Mouse (Mus musculus) thymus, adult 2 months (tissue): ENCODE data around the gene Sgcd.

Experiments
- CTCF ChIP-seq: fragments of 200-500 bp; IDR thresholded peaks from 2 replicates; pipeline ENCODE4 v1.5.1; 2012; ENCODE audit warnings: mild to moderate bottlenecking, control low read depth, low read length, moderate library complexity, borderline replicate concordance; ENCODE audit not compliant: control insufficient read depth, poor library complexity, insufficient read depth; ENCODE audit errors: extremely low read depth
- POLR2A ChIP-seq: fragments of 200-500 bp; IDR thresholded peaks from 2 replicates; pipeline ENCODE4 v1.6.1; 2012; ENCODE audit warnings: mild to moderate bottlenecking, low read length, control low read depth, moderate library complexity; ENCODE audit not compliant: control insufficient read depth, poor library complexity, insufficient read depth; ENCODE audit errors: extremely low read depth

DNA sequence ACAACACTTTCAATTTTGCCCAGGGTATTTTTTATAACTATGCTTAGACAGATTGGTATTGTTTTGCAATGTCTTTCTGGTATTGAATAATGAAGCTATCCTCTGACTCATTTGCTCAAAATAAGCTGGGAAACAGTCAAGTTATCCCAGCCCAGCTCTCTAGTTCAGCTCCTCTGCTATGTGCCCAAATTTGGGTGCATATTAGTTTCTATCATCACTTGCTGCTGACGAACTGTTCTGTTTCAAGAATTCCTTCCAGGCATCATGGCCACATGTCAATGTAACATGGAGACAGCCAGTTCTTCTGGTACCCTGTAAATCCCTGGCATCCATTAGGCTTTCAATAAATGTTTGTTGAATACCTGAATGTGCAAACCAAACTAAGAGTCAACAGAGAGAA, 849.5 kb downstream of the Sgcd start:
- TF ChIP-seq POLR2A (no peak), CTCF (no peak)
